Mouse (Mus musculus) layer of hippocampus, adult 18-20 months (tissue): ENCODE measurements around the gene Hat1. TPM values are rescaled to one million over a fixed set of nuclear protein-coding genes. Genes with fewer than 3 reads are reported as not detected.
"Not testable (repeated sequence)": the region's sequence is repeated elsewhere in the genome, so short reads cannot be mapped to it uniquely, and the experiment has no call there.

ENCODE experiments used
- DNase-seq, 2 experiments: peaks; one replicate each; pipeline ENCODE4 v3.0.0; 2022; ENCODE audit warnings: low spot score in 2 of 2
- long read RNA-seq: library from polyadenylated mRNA; stranded (forward); transcript quantifications from one replicate; pipeline ENCODE4 v2.0.0, GENCODE M21; 2021
- total RNA-seq, 2 experiments: library from RNA; stranded (reverse); gene quantifications; 2 replicates each; pipeline ENCODE4 v1.2.3; 2021

Gene Hat1
- 10 to 100 TPM; 14.7 to 18.3 TPM for total RNA-seq
- long read RNA-seq, transcript Hat1-201 (11 exons, 1,576 nt) = major isoform, 6 of 7 reads
- long read RNA-seq, partial matches to known transcripts = 0 of 7 reads
- long read RNA-seq, other reads (novel, unspliced or antisense) = 1 of 7 reads

DNA sequence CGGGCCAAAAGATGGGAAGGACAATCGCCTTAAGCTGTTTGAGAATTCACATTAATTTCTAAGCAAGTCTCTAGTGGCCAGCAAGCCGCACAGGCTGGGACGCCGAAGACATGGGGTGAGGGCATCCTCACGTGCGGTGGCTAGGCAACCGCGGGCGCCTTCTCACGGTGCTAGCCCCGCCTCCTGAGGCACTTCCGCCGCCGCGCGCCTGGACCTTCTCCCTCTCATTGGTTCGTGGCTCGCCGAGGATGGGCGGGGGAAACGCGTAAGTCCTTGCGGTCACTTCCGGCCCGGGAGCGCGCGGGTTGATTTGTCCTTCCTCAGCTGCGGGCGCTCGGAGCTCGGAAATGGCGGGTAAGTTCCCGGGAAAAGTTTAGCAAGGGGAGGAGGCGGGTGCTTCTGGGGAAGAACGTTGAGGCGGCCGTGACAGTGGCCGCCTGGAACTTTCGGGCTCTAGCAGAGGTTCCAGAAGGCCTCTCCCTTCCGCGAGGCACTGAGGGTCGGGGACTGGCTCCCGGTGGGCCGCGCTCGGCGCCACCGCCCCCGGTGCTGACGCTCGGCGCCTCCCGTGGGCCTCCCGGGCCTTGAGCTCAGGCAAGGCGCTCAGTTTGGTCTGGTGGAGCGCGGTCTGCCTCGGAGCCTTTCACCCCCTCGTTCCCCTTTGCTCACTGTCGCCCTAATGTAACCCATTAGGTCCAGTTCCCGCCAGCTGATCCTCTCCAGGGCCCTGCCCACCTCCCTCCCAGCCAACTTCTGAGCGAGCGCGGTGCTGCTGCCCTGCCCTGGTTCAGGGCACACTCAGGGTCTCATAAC lies at the start of gene Hat1:
TSS of gene Hat1 (plus strand) at position 8 of the 813 bp plus-strand sequence.
- peak; percentile 91 to 96 for DNase-seq

DNA sequence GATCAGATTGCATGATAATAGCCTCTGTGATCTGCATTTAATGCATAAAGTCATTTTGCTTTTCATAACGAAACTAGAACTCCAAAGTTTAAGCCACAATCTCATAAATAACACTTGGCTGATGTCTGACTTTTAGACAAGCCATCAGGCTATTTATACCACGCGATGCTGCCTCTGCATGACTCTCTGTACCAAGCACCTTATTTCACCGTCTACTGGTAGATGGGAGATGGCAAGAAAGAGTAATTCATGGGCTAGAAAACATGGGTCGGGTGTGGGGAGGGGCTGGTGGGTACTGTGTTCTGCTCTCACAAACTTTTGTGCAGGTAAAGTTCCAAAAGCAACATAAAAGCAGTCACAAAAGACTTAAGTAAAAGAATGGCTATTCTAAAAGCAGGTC lies 48.6 kb upstream of the Hat1 start:
- DNase-seq = no peak

- peak; percentile 30 to 35 for DNase-seq
Measured at GRCm38 (mm10) chr2:71343884-71344640, 44.7 kb upstream of the Hat1 start.

DNA sequence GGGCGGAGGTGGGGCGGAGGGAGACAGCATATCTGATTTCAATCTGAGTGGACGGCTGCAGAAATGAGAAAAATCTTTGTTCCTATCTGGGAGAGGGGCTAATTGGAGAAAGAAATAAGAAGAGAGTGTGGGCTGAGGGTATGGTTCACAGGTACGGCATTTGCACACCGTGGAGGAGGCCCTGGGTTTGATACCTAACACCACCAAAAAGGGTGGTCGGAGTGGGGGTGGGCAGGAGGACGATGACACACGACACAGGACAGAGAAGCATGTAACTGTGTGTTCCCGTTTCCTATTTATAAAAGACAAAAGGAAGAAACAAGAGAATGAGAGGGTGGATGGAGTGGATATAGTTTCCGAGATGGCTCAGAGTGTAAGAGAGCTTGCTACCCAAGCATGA lies 41.6 kb upstream of the Hat1 start:
- DNase-seq = no peak

DNA sequence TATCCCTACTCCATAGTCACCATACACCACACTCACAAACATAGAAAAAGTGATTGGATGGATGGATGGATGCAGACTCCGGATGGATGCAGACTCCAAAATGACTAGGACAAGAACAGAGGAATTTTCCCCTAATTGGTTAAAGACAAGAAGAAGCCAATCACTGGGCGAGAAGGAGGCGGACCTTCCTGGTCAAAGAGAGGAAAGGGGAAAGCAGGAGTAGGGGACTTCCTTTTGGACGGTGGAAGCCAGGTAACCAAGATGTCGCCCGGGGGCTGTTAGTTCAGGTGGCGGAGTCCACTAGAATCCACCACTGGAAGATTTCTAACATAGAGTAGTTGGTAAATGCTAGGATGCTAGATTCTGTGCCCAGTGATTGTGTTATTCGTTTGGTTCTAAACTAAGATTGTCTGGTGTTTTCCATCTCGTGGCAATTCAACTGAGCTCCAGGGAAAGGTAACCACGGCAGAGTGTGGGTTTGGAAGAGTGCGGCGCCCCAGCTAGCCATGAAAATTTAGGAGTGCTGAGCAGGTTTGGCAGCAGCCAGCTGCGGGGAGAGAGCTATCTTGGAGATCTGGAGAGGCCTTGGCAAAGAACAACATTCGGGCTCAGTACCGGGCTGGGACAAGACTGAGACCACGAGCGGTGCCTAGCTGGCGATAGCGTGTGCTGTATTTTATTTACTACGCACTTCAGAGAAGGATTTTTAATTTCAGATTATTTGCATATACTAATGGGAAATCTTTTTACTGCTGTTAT lies 40.8 kb upstream of the Hat1 start:
- no peak for DNase-seq

DNA sequence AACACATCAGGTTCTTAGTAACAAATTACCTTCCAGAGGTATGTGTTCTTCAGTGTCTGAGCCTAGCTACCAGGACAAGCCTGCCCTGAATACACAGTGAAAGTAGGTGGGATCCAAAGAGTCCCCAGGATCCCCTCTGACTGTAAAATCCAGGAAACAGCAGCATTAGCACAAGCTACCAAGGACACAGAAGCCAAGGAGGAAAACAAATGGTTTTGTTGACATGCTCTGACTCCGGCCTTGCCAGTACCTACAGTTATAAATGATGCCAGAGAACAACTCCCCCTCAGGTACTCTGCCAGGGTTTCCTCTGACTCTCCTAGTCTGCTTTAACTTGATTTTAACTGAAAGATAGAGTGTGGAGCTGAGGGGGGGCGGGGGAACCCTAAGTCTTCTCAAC lies 39.2 kb upstream of the Hat1 start:
- no peak for DNase-seq

GRCm38 (mm10) chr2:71350181-71350580 lies 38.6 kb upstream of the Hat1 start:
- no peak for DNase-seq

DNA sequence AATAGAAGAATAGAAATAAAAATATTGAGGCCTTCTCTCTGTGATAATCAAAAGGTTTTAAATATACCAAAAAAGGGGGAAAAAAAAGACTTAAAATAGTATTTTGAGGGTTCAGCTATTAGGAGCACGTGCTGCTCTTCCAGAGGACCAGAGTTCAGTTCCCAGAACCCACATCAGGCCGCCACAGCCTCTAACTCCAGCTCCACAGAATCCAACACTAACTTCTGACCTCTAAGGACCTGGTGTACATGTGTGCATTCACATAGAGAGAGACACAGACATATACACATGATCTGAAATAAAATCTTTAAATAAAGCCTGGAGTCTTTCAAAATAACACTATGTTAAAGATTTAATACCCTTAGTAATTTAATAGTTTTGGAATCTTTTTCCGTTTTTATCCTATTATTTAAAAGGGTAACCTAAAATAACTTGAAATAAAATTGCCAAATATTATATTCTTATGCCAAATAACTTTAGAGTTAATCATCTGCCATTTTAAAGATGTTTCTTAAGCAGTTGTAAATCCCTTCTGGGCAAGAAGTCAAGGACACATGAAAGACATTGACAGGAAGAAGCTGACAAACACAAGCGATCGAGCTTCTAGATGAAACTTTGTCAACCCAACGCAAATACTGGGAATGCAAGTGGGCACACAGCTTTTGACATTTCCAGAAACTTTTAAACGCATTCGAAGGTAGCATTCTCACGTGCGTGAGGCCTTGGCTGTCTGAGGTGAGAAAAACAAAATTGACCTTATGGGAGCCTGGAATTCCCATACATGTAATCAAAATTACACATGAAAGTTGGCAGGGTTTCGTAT lies 37.6 kb upstream of the Hat1 start:
- no peak for DNase-seq

- DNase-seq = no peak
Measured at GRCm38 (mm10) chr2:71351727-71351987, 37.1 kb upstream of the Hat1 start.

- DNase-seq = no peak
Measured at GRCm38 (mm10) chr2:71353306-71354054, 35.3 kb upstream of the Hat1 start.

DNA sequence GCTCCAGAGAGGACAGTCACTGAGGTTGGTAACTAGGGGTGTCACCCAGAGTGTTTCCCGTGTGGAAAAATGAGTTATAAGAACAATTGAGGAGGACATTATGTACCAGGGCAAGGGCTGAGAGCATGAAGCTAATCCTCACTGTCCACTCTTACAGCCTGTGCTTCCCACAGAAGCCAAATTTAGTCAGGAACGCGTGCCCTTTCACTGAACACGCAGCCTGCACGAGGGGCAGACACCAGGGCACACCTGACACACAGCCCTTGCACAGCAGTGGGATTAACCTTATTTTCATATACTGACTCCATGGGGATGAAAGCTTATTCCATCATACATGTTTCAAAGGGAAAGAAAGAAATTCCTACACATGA lies 34.7 kb upstream of the Hat1 start:
- DNase-seq = no peak

DNA sequence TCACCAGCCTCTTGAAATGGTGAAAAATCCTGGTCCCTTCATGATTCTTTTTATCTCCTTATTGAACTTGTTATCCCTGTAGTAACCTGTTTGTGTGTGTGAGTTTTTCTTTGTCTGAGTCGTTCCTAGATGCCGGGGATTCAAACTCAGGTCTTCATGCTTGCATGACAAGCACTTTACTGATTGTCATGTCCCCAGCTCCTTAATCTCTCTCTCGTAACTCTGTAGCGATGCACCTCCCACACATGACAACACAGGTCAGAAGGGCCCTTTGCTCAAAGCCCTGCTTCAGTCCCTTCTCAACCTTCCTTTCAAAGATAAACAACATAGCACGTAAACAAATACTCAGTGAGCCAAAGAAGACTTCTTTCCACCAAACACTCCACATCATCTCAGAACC lies 30.4 kb upstream of the Hat1 start:
- no peak for DNase-seq

GRCm38 (mm10) chr2:71360192-71360591 lies 28.6 kb upstream of the Hat1 start:
- DNase-seq = no peak

DNA sequence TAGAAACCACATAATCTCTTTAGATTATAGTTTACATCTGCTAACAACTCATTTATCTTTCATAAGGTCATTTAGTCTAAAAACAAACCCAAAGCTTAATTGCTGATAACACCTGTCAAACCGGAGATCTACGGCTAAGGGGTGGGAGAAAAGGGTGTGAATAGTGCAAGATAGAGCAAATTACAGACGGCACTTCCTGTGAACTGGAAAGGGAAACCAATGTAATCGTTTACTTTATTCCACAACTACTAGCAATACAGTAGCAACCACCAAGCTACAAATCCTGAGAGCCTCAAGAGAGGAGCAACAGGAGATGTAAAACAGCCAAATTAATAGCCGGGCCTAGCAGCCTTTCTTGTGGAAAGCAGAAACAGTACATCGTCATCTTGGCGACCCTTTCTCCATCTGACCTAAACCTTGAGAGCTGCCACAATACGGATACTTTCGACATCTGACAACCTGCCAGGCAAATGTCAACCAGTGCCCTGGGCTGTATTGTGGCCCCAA lies 22.1 kb upstream of the Hat1 start:
- no peak for DNase-seq

GRCm38 (mm10) chr2:71367125-71367880 lies 21.5 kb upstream of the Hat1 start, which contains the start of gene Slc25a12:
Gene Slc25a12 (minus strand): TSS chr2:71367749.
- DNase-seq = peak; percentile 55 to 79

DNA sequence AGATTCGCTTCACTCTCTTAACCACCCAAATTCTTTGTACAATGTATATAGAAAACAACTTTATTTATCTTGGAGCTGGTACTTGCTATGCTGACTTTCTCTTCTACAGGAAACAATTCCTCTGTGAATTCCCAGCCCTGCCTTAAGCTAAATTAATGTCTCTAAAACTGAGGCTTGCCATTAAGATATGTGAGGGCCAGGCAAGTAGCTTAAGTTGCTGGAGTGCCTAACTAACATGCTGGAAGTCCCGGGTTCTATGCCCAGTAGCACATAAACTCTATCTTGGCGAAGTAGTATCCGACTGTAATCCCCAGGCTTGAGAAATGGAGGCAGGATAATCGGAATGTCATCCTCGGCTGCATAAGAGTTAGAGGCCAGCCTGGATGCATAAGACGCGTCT lies 20.7 kb upstream of the Hat1 start:
- DNase-seq = no peak

DNA sequence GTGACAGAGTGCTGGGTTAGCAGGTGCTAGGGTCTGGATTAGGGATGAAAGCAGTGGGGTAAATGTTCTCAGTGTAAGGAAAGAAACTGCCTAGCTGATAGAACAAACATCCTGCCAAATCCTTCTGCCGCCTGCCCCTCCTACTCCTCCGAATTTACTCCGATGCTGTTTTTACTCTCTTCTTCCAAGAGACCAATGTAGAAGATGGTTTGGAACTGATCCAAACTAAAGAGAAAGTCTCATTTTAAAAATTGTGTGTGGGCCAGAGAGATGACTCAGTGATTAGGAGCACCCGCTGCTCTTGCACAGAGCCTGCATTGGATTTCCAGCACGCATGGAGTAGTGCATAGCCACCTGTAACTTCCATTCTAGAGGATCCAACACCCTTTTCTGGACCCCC lies 17.0 kb upstream of the Hat1 start:
- DNase-seq = peak; percentile 6 to 68

DNA sequence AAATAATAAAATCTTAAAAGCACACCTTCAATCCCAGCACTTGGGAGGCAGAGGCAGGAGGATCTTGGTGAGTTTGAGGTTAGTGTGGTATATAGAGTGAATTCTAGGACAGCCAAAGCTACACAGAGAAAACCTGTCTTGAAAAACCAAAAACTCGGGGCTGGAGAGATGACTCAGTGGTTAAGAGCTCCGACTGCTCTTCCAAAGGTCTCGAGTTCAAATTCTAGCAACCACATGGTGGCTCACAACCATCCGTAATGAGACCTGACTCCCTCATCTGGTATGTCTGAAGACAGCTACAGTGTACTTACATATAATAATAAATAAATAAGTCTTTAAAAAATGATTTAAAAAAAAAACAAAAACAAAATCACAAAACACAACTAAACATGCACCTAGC lies 16.5 kb upstream of the Hat1 start:
- not testable (repeated sequence) for DNase-seq
